Mouse (Mus musculus): ENCODE results near the gene 2310039H08Rik.
"Not testable (repeated sequence)": the region's sequence is repeated elsewhere in the genome, so short reads cannot be mapped to it uniquely, and the experiment has no call there.

Gene 2310039H08Rik

GRCm38 (mm10) chr17:46763544-46763943 lies 8.9 kb upstream of the 2310039H08Rik start, which contains the start of gene Ptcra:
Gene Ptcra, minus strand, starts transcription at chr17:46763712.
- DNase-seq = no peak

- not testable (repeated sequence) for DNase-seq
These were observed 7.5 kb upstream of the 2310039H08Rik start for GRCm38 (mm10) chr17:46764916-46765315.

- DNase-seq = peak; percentile 69 to 80
These were observed 4.6 kb upstream of the 2310039H08Rik start for GRCm38 (mm10) chr17:46767868-46768267.

- DNase-seq = no peak
These were observed 1.9 kb upstream of the 2310039H08Rik start for GRCm38 (mm10) chr17:46770546-46770945.

GRCm38 (mm10) chr17:46771025-46771424 lies 1.4 kb upstream of the 2310039H08Rik start:
- DNase-seq = no peak

GRCm38 (mm10) chr17:46771616-46772015 lies 819 bp upstream of the 2310039H08Rik start:
- DNase-seq = no peak

- DNase-seq = no peak
These were observed 414 bp upstream of the 2310039H08Rik start for GRCm38 (mm10) chr17:46772038-46772403.

GRCm38 (mm10) chr17:46773278-46774130 lies 1.1 kb downstream of the 2310039H08Rik start:
- DNase-seq = no peak

GRCm38 (mm10) chr17:46774131-46774472 lies 1.7 kb downstream of the 2310039H08Rik start:
- DNase-seq = no peak

- DNase-seq = no peak
These were observed 2.6 kb downstream of the 2310039H08Rik start for GRCm38 (mm10) chr17:46775070-46775469.

GRCm38 (mm10) chr17:46776087-46776486 lies 3.7 kb downstream of the 2310039H08Rik start:
- DNase-seq = no peak

- no peak for DNase-seq
These were observed 9.4 kb downstream of the 2310039H08Rik start for GRCm38 (mm10) chr17:46781876-46782275.

- DNase-seq = peak; percentile 92 to 93
These were observed 10.1 kb downstream of the 2310039H08Rik start, which contains the start of gene Rpl7l1 for GRCm38 (mm10) chr17:46782341-46783221. Gene Rpl7l1, minus strand, starts transcription at chr17:46782672.

- DNase-seq = no peak
These were observed 10.8 kb downstream of the 2310039H08Rik start for GRCm38 (mm10) chr17:46783222-46783565.

- no peak for DNase-seq
These were observed 14.5 kb downstream of the 2310039H08Rik start for GRCm38 (mm10) chr17:46786952-46787351.

- not testable (repeated sequence) for DNase-seq
These were observed 15.5 kb downstream of the 2310039H08Rik start for GRCm38 (mm10) chr17:46787974-46788373.

- DNase-seq = no peak
These were observed 20.5 kb downstream of the 2310039H08Rik start for GRCm38 (mm10) chr17:46792963-46793362.

- DNase-seq = no peak
These were observed 24.3 kb downstream of the 2310039H08Rik start for GRCm38 (mm10) chr17:46796743-46797142.

GRCm38 (mm10) chr17:46797386-46797785 lies 25.0 kb downstream of the 2310039H08Rik start:
- DNase-seq = no peak

GRCm38 (mm10) chr17:46799680-46800079 lies 27.2 kb downstream of the 2310039H08Rik start:
- DNase-seq = no peak

- no peak for DNase-seq
These were observed 29.3 kb downstream of the 2310039H08Rik start for GRCm38 (mm10) chr17:46801761-46802160.

- DNase-seq = no peak
These were observed 35.9 kb downstream of the 2310039H08Rik start for GRCm38 (mm10) chr17:46808376-46808775.

- no peak for DNase-seq
These were observed 36.8 kb downstream of the 2310039H08Rik start for GRCm38 (mm10) chr17:46809131-46809830.

Measured in lung, adult 18-20 months (tissue).